Mouse (Mus musculus): ENCODE results near the gene Ctsh.
"Not testable (repeated sequence)": the region's sequence is repeated elsewhere in the genome, so short reads cannot be mapped to it uniquely, and the experiment has no call there.

The Ctsh gene

GRCm38 (mm10) chr9:90053852-90054251 is at the start of gene Ctsh:
TSS of gene Ctsh (plus strand) at chr9:90054152.
- no peak for DNase-seq (ENCODE audit: low spot score)

GRCm38 (mm10) chr9:90006432-90006831 is 47.5 kb upstream of the Ctsh start:
- no peak for DNase-seq (ENCODE audit: low spot score)

GRCm38 (mm10) chr9:90007094-90007493 is 46.9 kb upstream of the Ctsh start:
- no peak for DNase-seq (ENCODE audit: low spot score)

- no peak for DNase-seq (ENCODE audit: low spot score)
Observed at GRCm38 (mm10) chr9:90008138-90008537, 45.8 kb upstream of the Ctsh start.

- no peak for DNase-seq (ENCODE audit: low spot score)
Observed at GRCm38 (mm10) chr9:90011849-90012248, 42.1 kb upstream of the Ctsh start.

GRCm38 (mm10) chr9:90014649-90015048 is 39.3 kb upstream of the Ctsh start:
- DNase-seq (ENCODE audit: low spot score): no peak

GRCm38 (mm10) chr9:90016204-90016603 is 37.7 kb upstream of the Ctsh start:
- DNase-seq (ENCODE audit: low spot score): no peak

GRCm38 (mm10) chr9:90020866-90021265 is 33.1 kb upstream of the Ctsh start:
- DNase-seq (ENCODE audit: low spot score): peak; percentile 76

- DNase-seq (ENCODE audit: low spot score): no peak
Observed at GRCm38 (mm10) chr9:90021442-90021841, 32.5 kb upstream of the Ctsh start.

GRCm38 (mm10) chr9:90027709-90028108 is 26.2 kb upstream of the Ctsh start:
- no peak for DNase-seq (ENCODE audit: low spot score)

GRCm38 (mm10) chr9:90033922-90034321 is 20.0 kb upstream of the Ctsh start:
- no peak for DNase-seq (ENCODE audit: low spot score)

GRCm38 (mm10) chr9:90035168-90035567 is 18.8 kb upstream of the Ctsh start:
- DNase-seq (ENCODE audit: low spot score): no peak

GRCm38 (mm10) chr9:90035794-90036193 is 18.2 kb upstream of the Ctsh start:
- no peak for DNase-seq (ENCODE audit: low spot score)

- no peak for DNase-seq (ENCODE audit: low spot score)
Observed at GRCm38 (mm10) chr9:90036313-90036712, 17.6 kb upstream of the Ctsh start.

GRCm38 (mm10) chr9:90038535-90038934 is 15.4 kb upstream of the Ctsh start:
- no peak for DNase-seq (ENCODE audit: low spot score)

- DNase-seq (ENCODE audit: low spot score): no peak
Observed at GRCm38 (mm10) chr9:90040916-90041315, 13.0 kb upstream of the Ctsh start.

GRCm38 (mm10) chr9:90041556-90041955 is 12.4 kb upstream of the Ctsh start:
- no peak for DNase-seq (ENCODE audit: low spot score)

GRCm38 (mm10) chr9:90042906-90043305 is 11.0 kb upstream of the Ctsh start:
- not testable (repeated sequence) for DNase-seq (ENCODE audit: low spot score)

GRCm38 (mm10) chr9:90045191-90045590 is 8.8 kb upstream of the Ctsh start:
- DNase-seq (ENCODE audit: low spot score): no peak

GRCm38 (mm10) chr9:90047937-90048627 is 5.9 kb upstream of the Ctsh start:
- no peak for DNase-seq (ENCODE audit: low spot score)

GRCm38 (mm10) chr9:90054371-90055145 is 606 bp downstream of the Ctsh start:
- DNase-seq (ENCODE audit: low spot score): no peak

GRCm38 (mm10) chr9:90055409-90055808 is 1.5 kb downstream of the Ctsh start:
- DNase-seq (ENCODE audit: low spot score): no peak

GRCm38 (mm10) chr9:90055911-90056310 is 2.0 kb downstream of the Ctsh start:
- no peak for DNase-seq (ENCODE audit: low spot score)

GRCm38 (mm10) chr9:90056716-90057115 is 2.8 kb downstream of the Ctsh start:
- DNase-seq (ENCODE audit: low spot score): no peak
